Mouse (Mus musculus) liver, adult 2 months (tissue): ENCODE results near the gene Ecpas.

Experiments
- CTCF ChIP-seq: fragments of 200-500 bp; IDR thresholded peaks from 2 replicates; pipeline ENCODE4 v1.5.1; 2011; ENCODE audit warnings: low read depth, low read length, control low read depth
- POLR2A ChIP-seq: fragments of 200-500 bp; IDR thresholded peaks from 2 replicates; pipeline ENCODE4 v1.6.1; 2011; ENCODE audit warnings: low read length, control low read depth; ENCODE audit not compliant: insufficient read depth; ENCODE audit errors: extremely low read depth

- TF ChIP-seq CTCF (no peak), POLR2A (no peak)
Measured at GRCm38 (mm10) chr4:58923933-58924332, 11.4 kb upstream of the Ecpas start.
